Comparison of ENCODE assay signal across 24 mouse cellular contexts in the genomic region with DNA sequence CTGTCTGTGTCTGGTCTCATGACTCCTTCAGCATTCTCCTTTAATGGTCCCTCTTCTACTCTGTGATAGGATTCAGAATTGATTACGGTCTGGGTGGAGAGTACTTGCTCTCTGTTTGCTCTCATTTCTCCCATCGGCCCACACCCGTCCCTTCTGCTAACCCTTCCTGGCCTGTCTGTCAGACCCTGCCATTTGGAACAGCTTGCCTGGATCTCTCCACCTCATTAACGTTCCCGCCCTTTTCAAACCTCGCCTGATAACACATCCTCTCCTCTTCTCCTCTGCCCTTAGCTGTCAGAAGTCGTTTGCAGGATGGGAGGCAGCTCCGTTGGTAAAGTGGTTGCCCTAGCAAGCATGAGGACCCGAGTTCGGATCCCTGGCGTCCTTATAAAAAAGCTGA.
DNase-seq lines count a peak whose midpoint lies in the region; ATAC-seq lines count a peak whose summit lies in the region.
"Had no signal": no experiment of that assay in that cellular context is flagged by ENCODE, and none has a peak within 500 bp of the region (broad histone marks: within the 10 kb centered on the region; RNA-seq: fewer than 3 reads in every experiment).

No protein-coding gene starts in this region.

- H3K4me1 ChIP-seq in hindbrain, embryonic 11.5 days (replicated peaks; ENCODE audit: control insufficient read depth, insufficient read depth, low read length) = no peaks in the 10 kb centered on the region
- H3K4me1 ChIP-seq in hindbrain, embryonic 16.5 days (ENCODE audit: control insufficient read depth, insufficient read depth, low read depth, low read length) = peaks cover 15% of the 10 kb centered on the region
- peaks cover 22% of the 10 kb centered on the region for H3K4me1 ChIP-seq in midbrain, embryonic 12.5 days
- H3K4me1 ChIP-seq in midbrain, embryonic 15.5 days = peaks cover 28% of the 10 kb centered on the region
- H3K4me1 ChIP-seq in hindbrain, embryonic 14.5 days (replicated peaks; ENCODE audit: control insufficient read depth, insufficient read depth, low read length) = peaks cover 32% of the 10 kb centered on the region
- H3K4me1 ChIP-seq in neural tube, embryonic 14.5 days (ENCODE audit: control insufficient read depth, insufficient read depth, low read length) = peaks cover 18% of the 10 kb centered on the region
- H3K4me1 ChIP-seq: liver, embryonic 15.5 days; megakaryocyte, embryonic 14.5 days had no signal

- peak; percentile 13 for DNase-seq in hindbrain, embryonic 11.5 days (ENCODE audit: low spot score)
- no peak for DNase-seq in hindbrain, embryonic 14.5 days (ENCODE audit: low spot score)
- no peak for DNase-seq in gastrocnemius, adult 18-20 months (ENCODE audit: low spot score)
- no peak for DNase-seq in heart, adult 18-20 months
- DNase-seq: adrenal gland, adult 2 months; cerebellum, adult 18-20 months; cerebellum, postnatal 14 days; heart, postnatal 36 days; kidney, adult 2 months; kidney, postnatal 14 days; left cerebral cortex, postnatal 4 days; liver; lung, postnatal 36 days; right cerebral cortex, postnatal 25 days; spleen, adult 18-20 months; thymus, postnatal 25 days had no signal

- H3K27me3 ChIP-seq in hindbrain, embryonic 11.5 days (ENCODE audit: control insufficient read depth, insufficient read depth, low read length) = no peaks in the 10 kb centered on the region
- H3K27me3 ChIP-seq in hindbrain, embryonic 16.5 days (replicated peaks; ENCODE audit: control insufficient read depth, insufficient read depth, low read length) = no peaks in the 10 kb centered on the region
- no peaks in the 10 kb centered on the region for H3K27me3 ChIP-seq in midbrain, embryonic 12.5 days
- no peaks in the 10 kb centered on the region for H3K27me3 ChIP-seq in midbrain, embryonic 15.5 days (replicated peaks)
- H3K27me3 ChIP-seq in hindbrain, embryonic 14.5 days (ENCODE audit: control insufficient read depth, insufficient read depth, low read length) = no peaks in the 10 kb centered on the region
- H3K27me3 ChIP-seq in neural tube, embryonic 14.5 days (ENCODE audit: control insufficient read depth, insufficient read depth, low read length) = no peaks in the 10 kb centered on the region
- H3K27me3 ChIP-seq: embryonic facial prominence, embryonic 15.5 days; heart, embryonic 15.5 days; liver, embryonic 15.5 days; megakaryocyte, embryonic 14.5 days had no signal

- 65% methylated on average over 11 of the region's 11 CpGs for WGBS in hindbrain, embryonic 11.5 days
- WGBS in hindbrain, embryonic 16.5 days = 68% methylated on average over 11 of the region's 11 CpGs
- 70% methylated on average over 11 of the region's 11 CpGs for WGBS in midbrain, embryonic 12.5 days
- 61% methylated on average over 11 of the region's 11 CpGs for WGBS in midbrain, embryonic 15.5 days
- WGBS in hindbrain, embryonic 14.5 days = 63% methylated on average over 11 of the region's 11 CpGs
- WGBS in neural tube, embryonic 14.5 days = 61% methylated on average over 11 of the region's 11 CpGs

- no peak overlapping the region for H3K4me3 ChIP-seq in hindbrain, embryonic 11.5 days (ENCODE audit: low read depth, low read length)
- no peak overlapping the region for H3K4me3 ChIP-seq in hindbrain, embryonic 16.5 days (ENCODE audit: low read length)
- no peak overlapping the region for H3K4me3 ChIP-seq in midbrain, embryonic 12.5 days
- no peak overlapping the region for H3K4me3 ChIP-seq in midbrain, embryonic 15.5 days
- H3K4me3 ChIP-seq in hindbrain, embryonic 14.5 days (replicated peaks; ENCODE audit: low read length) = no peak overlapping the region
- no peak overlapping the region for H3K4me3 ChIP-seq in neural tube, embryonic 14.5 days (ENCODE audit: low read depth, low read length)
- H3K4me3 ChIP-seq: embryonic facial prominence, embryonic 15.5 days; heart, embryonic 15.5 days; liver, embryonic 15.5 days; megakaryocyte, embryonic 14.5 days had no signal

- no peaks in the 10 kb centered on the region for H3K36me3 ChIP-seq in hindbrain, embryonic 11.5 days (ENCODE audit: control insufficient read depth, insufficient read depth, low read length)
- no peaks in the 10 kb centered on the region for H3K36me3 ChIP-seq in hindbrain, embryonic 16.5 days (ENCODE audit: control insufficient read depth, insufficient read depth, low read length)
- H3K36me3 ChIP-seq in midbrain, embryonic 12.5 days = peaks cover 6% of the 10 kb centered on the region; the same call in 1 of the 2 replicates
- H3K36me3 ChIP-seq in midbrain, embryonic 15.5 days (replicated peaks) = no peaks in the 10 kb centered on the region
- no peaks in the 10 kb centered on the region for H3K36me3 ChIP-seq in hindbrain, embryonic 14.5 days (replicated peaks; ENCODE audit: control insufficient read depth, insufficient read depth)
- H3K36me3 ChIP-seq in neural tube, embryonic 14.5 days (ENCODE audit: control insufficient read depth, insufficient read depth, low read length) = no peaks in the 10 kb centered on the region
- H3K36me3 ChIP-seq: embryonic facial prominence, embryonic 15.5 days; heart, embryonic 15.5 days; liver, embryonic 15.5 days had no signal

- peak; percentile 23; the same call in 1 of the 2 replicates for ATAC-seq in hindbrain, embryonic 11.5 days (ENCODE audit: low FRiP score)
- no peak for ATAC-seq in hindbrain, embryonic 16.5 days
- no peak for ATAC-seq in midbrain, embryonic 12.5 days (ENCODE audit: low FRiP score, low read depth)
- ATAC-seq in midbrain, embryonic 15.5 days (replicated peaks) = no peak
- ATAC-seq in hindbrain, embryonic 14.5 days (ENCODE audit: low FRiP score) = no peak
- peak; percentile 44; the same call in 1 of the 2 replicates for ATAC-seq in neural tube, embryonic 14.5 days (ENCODE audit: low read depth)

- H3K9ac ChIP-seq in hindbrain, embryonic 11.5 days (ENCODE audit: low read depth, low read length) = no peak overlapping the region
- no peak overlapping the region for H3K9ac ChIP-seq in hindbrain, embryonic 16.5 days (ENCODE audit: low read depth, low read length)
- H3K9ac ChIP-seq in midbrain, embryonic 12.5 days (replicated peaks) = no peak overlapping the region
- no peak overlapping the region for H3K9ac ChIP-seq in midbrain, embryonic 15.5 days
- no peak overlapping the region for H3K9ac ChIP-seq in hindbrain, embryonic 14.5 days
- H3K9ac ChIP-seq in neural tube, embryonic 14.5 days (replicated peaks; ENCODE audit: low read depth, low read length) = no peak overlapping the region
- H3K9ac ChIP-seq: embryonic facial prominence, embryonic 15.5 days; heart, embryonic 15.5 days; liver, embryonic 15.5 days had no signal

- H3K9me3 ChIP-seq in hindbrain, embryonic 11.5 days (ENCODE audit: control insufficient read depth, low read length) = no peaks in the 10 kb centered on the region
- H3K9me3 ChIP-seq in hindbrain, embryonic 16.5 days (ENCODE audit: control insufficient read depth, low read length) = no peaks in the 10 kb centered on the region
- H3K9me3 ChIP-seq in midbrain, embryonic 12.5 days = peaks cover 7% of the 10 kb centered on the region; the same call in 1 of the 2 replicates
- no peaks in the 10 kb centered on the region for H3K9me3 ChIP-seq in midbrain, embryonic 15.5 days
- 0 out of 2 replicates have a peak, but pooled peaks cover 4% of the 10 kb centered on the region for H3K9me3 ChIP-seq in hindbrain, embryonic 14.5 days (ENCODE audit: control insufficient read depth, low read length)
- no peaks in the 10 kb centered on the region for H3K9me3 ChIP-seq in neural tube, embryonic 14.5 days (ENCODE audit: control insufficient read depth, low read length)
- H3K9me3 ChIP-seq: embryonic facial prominence, embryonic 15.5 days; heart, embryonic 15.5 days; liver, embryonic 15.5 days had no signal

- no peak overlapping the region for H3K4me2 ChIP-seq in hindbrain, embryonic 11.5 days (replicated peaks; ENCODE audit: low read depth, low read length)
- H3K4me2 ChIP-seq in hindbrain, embryonic 16.5 days (ENCODE audit: low read length) = no peak overlapping the region
- no peak overlapping the region for H3K4me2 ChIP-seq in midbrain, embryonic 12.5 days (replicated peaks)
- no peak overlapping the region for H3K4me2 ChIP-seq in midbrain, embryonic 15.5 days
- H3K4me2 ChIP-seq in hindbrain, embryonic 14.5 days (replicated peaks) = no peak overlapping the region
- H3K4me2 ChIP-seq in neural tube, embryonic 14.5 days (ENCODE audit: low read depth, low read length) = no peak overlapping the region
- H3K4me2 ChIP-seq: embryonic facial prominence, embryonic 15.5 days; heart, embryonic 15.5 days; liver, embryonic 15.5 days had no signal

- peak overlapping the region; percentile 48 for H3K27ac ChIP-seq in hindbrain, embryonic 11.5 days (ENCODE audit: low read depth, low read length)
- H3K27ac ChIP-seq in hindbrain, embryonic 16.5 days (ENCODE audit: low read depth, low read length) = no peak overlapping the region
- 0 out of 2 replicates have a peak overlapping the region, but pooled peaks have one; percentile 7 for H3K27ac ChIP-seq in midbrain, embryonic 12.5 days (replicated peaks)
- H3K27ac ChIP-seq in midbrain, embryonic 15.5 days = no peak overlapping the region
- H3K27ac ChIP-seq in hindbrain, embryonic 14.5 days = peak overlapping the region; percentile 26; the same call in 1 of the 2 replicates
- H3K27ac ChIP-seq in neural tube, embryonic 14.5 days (ENCODE audit: low read depth, low read length) = peak overlapping the region; percentile 2; the same call in 1 of the 2 replicates
- H3K27ac ChIP-seq: embryonic facial prominence, embryonic 15.5 days; heart, embryonic 15.5 days; liver, embryonic 15.5 days had no signal

Comparison
In these comparisons a context has a peak if more than half of its experiments do, and no peak if none do; other contexts are left out.
1. ATAC-seq: peak in hindbrain, embryonic 11.5 days (single experiment) and neural tube, embryonic 14.5 days (single experiment); none in hindbrain, embryonic 16.5 days (single experiment), midbrain, embryonic 12.5 days (single experiment), midbrain, embryonic 15.5 days (single experiment) and hindbrain, embryonic 14.5 days (single experiment).
2. H3K27ac ChIP-seq: peak in hindbrain, embryonic 11.5 days (single experiment), midbrain, embryonic 12.5 days (single experiment), hindbrain, embryonic 14.5 days (single experiment) and neural tube, embryonic 14.5 days (single experiment); none in hindbrain, embryonic 16.5 days (single experiment) and midbrain, embryonic 15.5 days (single experiment).